Mouse (Mus musculus): ENCODE results near the gene Emilin2. TPM values are rescaled to one million over a fixed set of nuclear protein-coding genes. Genes with fewer than 3 reads are reported as not detected.
A peak's percentile ranks its signal among the peaks of the same experiment; 100 is the strongest.

Gene Emilin2
- polyA plus RNA-seq, 1 experiment, result 10.4 TPM

DNA sequence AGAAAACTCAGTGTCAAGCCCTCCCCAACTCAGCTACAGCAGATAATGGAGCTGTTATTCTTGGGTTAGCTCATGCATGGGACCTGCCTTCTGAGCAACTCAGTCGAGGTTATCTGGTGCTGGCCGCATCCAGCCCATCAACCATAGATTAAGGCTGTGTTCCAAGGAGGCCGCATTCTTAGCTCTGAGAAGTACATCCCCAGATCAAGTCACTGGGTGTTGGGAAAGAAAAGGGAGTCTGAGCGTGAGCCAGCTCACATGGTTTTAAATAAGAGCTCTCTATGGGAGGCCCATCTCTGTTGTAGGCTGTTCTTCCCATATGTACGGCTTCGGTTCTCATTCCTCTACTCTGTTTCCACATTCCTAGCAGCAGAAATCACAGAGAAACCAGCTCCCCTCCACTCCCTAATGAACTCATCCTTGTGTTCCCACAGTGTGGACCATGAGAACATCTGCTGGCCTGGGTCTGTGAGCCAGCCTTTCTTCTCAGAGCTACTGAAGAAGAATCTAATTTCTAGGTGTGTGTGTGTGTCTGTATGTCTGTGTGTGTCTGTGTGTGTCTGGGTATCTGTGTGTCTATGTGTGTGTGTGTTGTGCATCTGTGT, 22.1 kb downstream of the Emilin2 start:
- Histone ChIP-seq H3K4me1 (ENCODE audit: control insufficient read depth, insufficient read depth, insufficient read length, low read length) (peaks cover 14% of the 10 kb centered on the region), H3K27ac (replicated peaks; ENCODE audit: low read depth, low read length) (0 out of 2 replicates have a peak overlapping the region, but pooled peaks have one; percentile 17), H3K4me3 (ENCODE audit: insufficient read depth, low read depth, low read length) (no peak overlapping the region)

DNA sequence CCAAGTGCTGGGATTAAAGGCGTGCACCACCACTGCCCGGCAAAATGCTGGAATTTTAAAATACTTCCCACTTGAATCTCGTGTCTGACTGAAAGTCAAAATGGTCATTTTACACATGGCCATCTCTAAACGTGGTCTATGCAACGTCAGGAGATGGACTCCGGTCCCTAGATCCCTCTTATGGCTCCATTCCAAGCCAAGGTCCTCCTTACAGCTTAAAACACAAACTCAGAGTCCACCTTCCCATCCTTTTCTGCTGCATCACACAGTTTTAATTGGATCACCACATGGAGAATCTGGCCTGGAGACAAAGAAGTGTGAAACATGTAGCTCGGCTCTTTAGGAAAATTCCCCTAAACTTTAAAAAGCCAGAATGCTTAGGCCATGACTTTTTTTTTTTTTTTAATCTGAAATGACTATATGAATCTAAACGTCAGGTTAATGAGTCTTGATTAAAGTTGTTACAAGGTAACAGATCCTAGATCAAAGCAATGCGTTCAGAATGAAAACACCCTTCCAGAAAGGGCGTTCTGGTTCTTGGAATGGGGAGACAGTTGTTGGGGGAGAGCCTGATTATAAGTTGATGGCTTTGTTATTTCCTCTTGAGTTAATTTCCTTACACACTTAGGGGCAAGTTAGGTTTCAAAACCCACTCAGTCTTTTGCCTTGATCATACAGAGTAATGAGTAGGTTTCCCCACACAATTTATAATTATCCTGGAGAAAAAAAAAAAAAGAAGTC, 22.8 kb downstream of the Emilin2 start:
- Histone ChIP-seq H3K27ac (replicated peaks; ENCODE audit: low read depth, low read length) (no peak overlapping the region), H3K4me1 (ENCODE audit: control insufficient read depth, insufficient read depth, insufficient read length, low read length) (peaks cover 14% of the 10 kb centered on the region), H3K4me3 (ENCODE audit: insufficient read depth, low read depth, low read length) (no peak overlapping the region)

DNA sequence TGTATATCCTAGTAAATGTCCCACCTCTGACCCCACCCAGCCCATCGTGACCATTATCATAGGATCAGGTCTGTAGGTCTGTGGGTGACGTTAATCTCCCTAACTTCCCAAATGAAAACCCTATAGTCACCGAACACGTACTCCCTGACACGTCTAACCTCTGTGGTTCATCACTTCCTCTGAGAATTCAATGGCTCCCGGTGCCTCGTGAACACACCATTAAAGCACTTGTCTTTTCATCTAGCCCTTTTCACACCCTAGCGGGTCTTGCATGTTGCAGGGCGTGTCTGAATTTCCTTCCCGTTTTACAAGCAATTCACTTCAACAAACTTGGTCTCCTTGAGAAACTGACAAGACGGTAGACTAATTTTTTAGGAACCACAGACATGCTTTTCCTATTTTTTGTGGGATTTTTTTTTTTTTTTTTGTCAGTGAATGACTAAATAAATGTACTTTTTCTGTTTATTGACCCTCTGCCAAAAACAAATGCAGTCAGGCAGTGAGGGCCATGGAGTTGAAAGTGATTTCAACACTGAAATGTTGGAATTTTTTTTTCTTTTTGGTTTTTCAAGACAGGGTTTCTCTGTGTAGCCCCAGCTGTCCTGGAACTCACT, 23.5 kb downstream of the Emilin2 start:
- peaks cover 14% of the 10 kb centered on the region for H3K4me1 ChIP-seq (ENCODE audit: control insufficient read depth, insufficient read depth, insufficient read length, low read length)
- no peak overlapping the region for H3K27ac ChIP-seq (replicated peaks; ENCODE audit: low read depth, low read length)
- H3K4me3 ChIP-seq (ENCODE audit: insufficient read depth, low read depth, low read length), result no peak overlapping the region

DNA sequence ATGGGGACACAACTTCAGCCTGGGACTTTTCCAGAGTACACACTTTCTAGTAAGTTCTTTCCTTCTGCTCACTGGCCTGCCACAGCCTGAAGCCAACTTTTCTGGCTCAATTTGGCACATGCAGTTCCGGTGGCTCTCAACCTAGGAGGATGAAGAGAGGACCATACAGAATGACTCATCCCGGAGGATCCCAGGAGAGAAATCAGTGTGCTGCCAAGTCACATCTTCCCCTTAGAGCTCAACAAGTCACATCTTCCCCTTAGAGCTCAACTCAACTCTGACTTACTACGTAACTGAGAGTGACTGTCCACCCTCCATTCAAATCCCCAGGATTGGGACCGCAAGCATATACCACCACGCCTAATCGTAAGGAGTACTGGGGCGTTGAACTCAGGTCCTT, 24.2 kb downstream of the Emilin2 start:
- H3K4me3 ChIP-seq (ENCODE audit: insufficient read depth, low read depth, low read length), result no peak overlapping the region
- peaks cover 14% of the 10 kb centered on the region for H3K4me1 ChIP-seq (ENCODE audit: control insufficient read depth, insufficient read depth, insufficient read length, low read length)
- H3K27ac ChIP-seq (replicated peaks; ENCODE audit: low read depth, low read length), result no peak overlapping the region

DNA sequence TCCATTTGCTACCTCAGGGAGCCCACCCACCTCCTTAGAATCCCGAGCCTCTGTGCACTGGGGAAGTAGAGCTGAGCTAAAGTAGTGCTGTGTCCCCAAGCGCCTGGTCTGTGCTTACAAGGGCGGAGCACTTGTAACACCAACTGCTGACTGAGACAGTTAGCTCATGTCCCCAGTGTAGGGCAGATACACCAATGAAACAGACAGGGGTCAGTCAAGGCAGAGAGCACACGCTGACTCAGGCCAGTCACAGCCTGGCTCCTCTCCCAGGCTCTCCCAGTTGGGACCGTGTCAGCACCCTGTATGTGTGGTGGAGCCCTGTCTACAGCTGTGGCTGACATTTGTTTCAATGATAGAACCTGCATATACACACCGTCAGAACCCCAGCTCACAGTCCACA, 25.8 kb downstream of the Emilin2 start:
- Histone ChIP-seq H3K4me3 (ENCODE audit: insufficient read depth, low read depth, low read length) (no peak overlapping the region), H3K27ac (replicated peaks; ENCODE audit: low read depth, low read length) (no peak overlapping the region), H3K4me1 (ENCODE audit: control insufficient read depth, insufficient read depth, insufficient read length, low read length) (peaks cover 14% of the 10 kb centered on the region)

DNA sequence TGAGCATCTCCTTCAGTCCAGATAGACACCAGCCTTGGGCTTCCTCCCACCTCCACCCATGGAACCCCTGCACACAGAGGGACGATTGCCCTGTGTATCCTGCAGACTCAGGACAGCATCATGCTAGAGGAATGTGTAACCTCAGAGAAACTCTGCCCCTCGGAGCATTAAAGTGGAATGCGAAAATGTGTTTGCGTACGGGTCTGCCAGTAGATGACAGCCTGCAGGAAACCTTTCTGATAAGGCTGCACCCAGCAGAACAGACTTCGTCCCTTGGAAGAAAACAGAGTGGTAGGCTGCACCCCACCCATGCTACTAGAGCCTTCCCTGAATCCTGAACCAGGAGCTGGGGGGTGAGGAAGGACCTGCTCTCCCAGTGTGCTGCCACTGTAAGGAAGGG, 26.9 kb downstream of the Emilin2 start:
- no peak overlapping the region for H3K4me3 ChIP-seq (ENCODE audit: insufficient read depth, low read depth, low read length)
- peaks cover 14% of the 10 kb centered on the region for H3K4me1 ChIP-seq (ENCODE audit: control insufficient read depth, insufficient read depth, insufficient read length, low read length)
- no peak overlapping the region; the same call in 1 of the 2 replicates for H3K27ac ChIP-seq (replicated peaks; ENCODE audit: low read depth, low read length)

DNA sequence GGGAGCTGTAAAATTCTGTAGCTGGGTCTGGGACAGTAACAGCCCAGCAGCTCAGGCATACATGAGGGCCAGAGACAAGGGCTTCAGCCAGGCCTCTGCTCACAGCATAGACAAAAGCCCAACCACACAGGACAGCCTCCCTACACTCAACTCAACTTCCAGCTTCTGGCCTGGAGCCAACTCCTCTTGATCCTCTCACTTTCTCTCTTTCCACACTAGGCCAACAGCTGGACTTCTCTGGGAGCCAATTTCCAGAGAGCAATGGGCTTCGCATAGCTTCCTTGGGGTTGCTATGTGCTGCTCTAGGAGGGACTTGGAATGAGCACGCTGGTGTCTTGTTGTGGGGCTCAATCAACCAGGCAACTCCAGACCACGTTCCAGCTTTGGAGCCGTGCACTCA, 28.5 kb downstream of the Emilin2 start:
- H3K4me3 ChIP-seq (ENCODE audit: insufficient read depth, low read depth, low read length), result no peak overlapping the region
- peaks cover 14% of the 10 kb centered on the region for H3K4me1 ChIP-seq (ENCODE audit: control insufficient read depth, insufficient read depth, insufficient read length, low read length)
- no peak overlapping the region for H3K27ac ChIP-seq (replicated peaks; ENCODE audit: low read depth, low read length)

DNA sequence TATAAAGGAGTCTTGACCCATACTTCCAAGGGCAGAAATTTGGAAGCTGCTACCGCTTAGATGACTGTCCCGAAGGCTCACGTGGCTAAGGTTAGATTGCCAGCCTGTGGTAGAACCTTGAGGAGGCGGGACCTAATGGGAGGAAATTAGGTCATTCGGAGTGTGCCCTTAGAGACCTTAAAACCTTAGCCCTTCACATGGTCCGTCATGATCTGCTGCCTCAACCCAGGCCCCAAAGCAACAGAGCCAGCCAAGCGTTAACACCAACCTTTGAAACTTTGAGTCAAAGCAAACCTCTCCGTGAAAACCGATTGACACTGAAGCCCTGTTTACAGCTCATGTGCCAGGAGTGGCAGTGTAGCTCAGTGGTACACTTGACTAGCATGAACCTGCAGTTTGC, 29.1 kb downstream of the Emilin2 start:
- H3K27ac ChIP-seq (replicated peaks; ENCODE audit: low read depth, low read length), result no peak overlapping the region
- no peak overlapping the region for H3K4me3 ChIP-seq (ENCODE audit: insufficient read depth, low read depth, low read length)
- H3K4me1 ChIP-seq (ENCODE audit: control insufficient read depth, insufficient read depth, insufficient read length, low read length), result peaks cover 13% of the 10 kb centered on the region

DNA sequence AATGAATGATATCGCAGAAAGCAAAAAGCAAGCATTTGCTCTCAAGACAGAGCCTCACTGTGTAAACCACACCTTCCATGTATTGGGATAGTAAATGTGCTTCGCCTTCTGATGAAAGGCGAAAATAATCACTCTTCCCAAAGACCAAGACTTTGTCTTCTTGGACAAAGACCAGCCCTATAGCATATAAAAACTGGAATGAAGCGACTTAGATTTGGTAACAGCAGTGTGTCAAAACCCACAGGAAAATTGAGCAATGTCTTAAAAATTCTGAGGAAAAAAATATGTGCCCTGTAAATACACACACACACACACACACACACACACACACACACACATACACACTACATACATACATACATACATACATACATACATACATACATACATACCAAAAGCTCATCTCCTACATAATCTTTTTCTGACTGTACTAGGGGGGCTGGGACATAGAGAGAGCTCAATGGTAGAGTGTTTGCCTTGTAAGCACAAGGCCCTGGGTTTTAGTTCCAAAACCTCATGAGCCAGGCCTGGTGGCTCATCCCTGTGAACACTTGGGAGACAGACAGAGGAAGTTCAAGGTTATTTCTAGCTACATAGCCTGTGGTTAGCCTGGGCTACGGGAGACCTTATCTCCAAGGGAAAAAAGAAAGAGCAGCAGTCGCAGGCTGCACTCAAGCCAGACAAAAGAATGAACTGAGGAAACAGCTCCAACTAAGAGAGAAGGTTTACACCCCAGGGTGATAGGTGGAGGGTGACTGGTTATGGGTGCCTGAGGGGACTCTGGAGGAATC, 33.9 kb downstream of the Emilin2 start:
- Histone ChIP-seq H3K4me3 (ENCODE audit: insufficient read depth, low read depth, low read length) (no peak overlapping the region), H3K4me1 (ENCODE audit: control insufficient read depth, insufficient read depth, insufficient read length, low read length) (no peaks in the 10 kb centered on the region), H3K27ac (replicated peaks; ENCODE audit: low read depth, low read length) (no peak overlapping the region)

DNA sequence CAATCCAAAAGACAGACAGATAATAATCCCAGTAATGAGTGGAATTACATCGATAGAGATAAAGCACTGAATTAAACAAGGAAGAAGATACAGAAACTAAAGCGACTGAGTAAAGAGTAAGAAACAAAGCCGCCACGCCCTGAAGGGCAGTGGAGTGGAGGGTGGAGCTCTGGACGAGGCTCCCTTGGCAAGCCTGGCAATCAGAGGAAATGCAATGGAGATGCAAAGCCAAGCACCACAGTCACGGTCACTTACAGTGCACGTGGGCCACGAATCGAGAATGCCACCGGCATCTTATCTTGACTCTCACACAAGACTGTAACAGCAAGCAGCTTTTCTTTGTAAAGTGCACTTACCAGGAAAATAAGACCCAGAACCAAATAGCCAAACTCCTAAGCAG, 35.0 kb downstream of the Emilin2 start:
- no peaks in the 10 kb centered on the region for H3K4me1 ChIP-seq (ENCODE audit: control insufficient read depth, insufficient read depth, insufficient read length, low read length)
- no peak overlapping the region for H3K4me3 ChIP-seq (ENCODE audit: insufficient read depth, low read depth, low read length)
- H3K27ac ChIP-seq (replicated peaks; ENCODE audit: low read depth, low read length), result no peak overlapping the region

DNA sequence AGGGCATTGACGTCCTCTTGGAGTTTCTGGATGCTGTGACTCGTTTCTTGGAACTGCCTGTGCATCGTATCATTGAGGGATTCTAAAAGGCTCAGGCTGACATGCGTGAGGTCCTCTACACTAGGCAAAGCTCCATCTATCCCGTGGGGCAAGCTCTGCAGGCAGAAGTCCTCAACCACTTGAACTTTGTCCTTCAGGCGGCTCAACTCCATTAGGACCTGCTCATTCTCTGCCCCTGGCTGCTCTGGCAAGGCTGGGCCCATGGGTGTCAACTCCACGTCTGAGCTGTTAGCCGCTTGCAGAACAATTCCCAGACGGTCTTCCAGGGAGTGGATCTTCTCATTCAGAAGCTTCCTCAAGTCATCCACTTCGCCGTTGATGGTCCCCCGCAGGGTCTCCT, 37.9 kb downstream of the Emilin2 start:
- Histone ChIP-seq H3K27ac (replicated peaks; ENCODE audit: low read depth, low read length) (no peak overlapping the region), H3K4me1 (ENCODE audit: control insufficient read depth, insufficient read depth, insufficient read length, low read length) (no peaks in the 10 kb centered on the region), H3K4me3 (ENCODE audit: insufficient read depth, low read depth, low read length) (no peak overlapping the region)

DNA sequence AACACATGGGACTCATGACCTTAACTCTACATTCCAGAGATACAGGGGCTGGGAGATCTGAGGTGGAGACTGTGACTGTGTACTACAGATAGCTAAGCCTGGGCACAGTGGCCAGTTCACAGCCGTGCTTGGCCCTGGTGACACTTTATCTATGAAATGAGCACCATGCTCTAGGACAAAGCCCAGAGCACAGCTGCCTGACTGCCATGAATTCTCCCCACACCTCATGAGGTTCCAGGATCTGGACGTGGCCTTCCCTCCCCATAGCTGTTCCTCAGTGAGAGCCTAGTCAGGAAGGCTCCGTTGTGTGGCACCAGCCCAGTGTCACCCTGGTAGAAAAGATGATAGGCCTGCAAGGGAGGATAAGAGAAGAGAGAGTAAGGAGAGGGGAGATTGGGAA, 43.2 kb downstream of the Emilin2 start:
- Histone ChIP-seq H3K4me3 (ENCODE audit: insufficient read depth, low read depth, low read length) (no peak overlapping the region), H3K27ac (replicated peaks; ENCODE audit: low read depth, low read length) (no peak overlapping the region; the same call in 1 of the 2 replicates), H3K4me1 (ENCODE audit: control insufficient read depth, insufficient read depth, insufficient read length, low read length) (peaks cover 6% of the 10 kb centered on the region)

DNA sequence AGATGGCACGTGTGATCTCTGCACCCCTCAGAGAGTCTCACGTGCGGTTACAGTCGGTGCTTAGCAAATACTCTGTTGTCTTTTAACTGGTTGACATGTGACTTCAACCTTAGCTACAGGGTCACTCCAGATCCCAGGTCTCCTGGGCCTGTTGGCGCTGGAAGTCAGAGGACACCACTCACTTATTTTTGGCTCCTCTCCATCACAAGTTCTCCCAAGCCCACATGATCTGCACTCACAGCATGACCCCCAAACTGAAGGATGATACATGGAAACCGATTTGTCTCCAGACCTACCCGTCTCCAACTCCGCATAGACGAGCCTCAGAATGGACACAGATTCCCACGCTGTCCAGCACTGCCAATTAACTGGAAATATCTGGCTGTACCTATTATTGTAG, 43.6 kb downstream of the Emilin2 start:
- Histone ChIP-seq H3K27ac (replicated peaks; ENCODE audit: low read depth, low read length) (no peak overlapping the region), H3K4me3 (ENCODE audit: insufficient read depth, low read depth, low read length) (no peak overlapping the region), H3K4me1 (ENCODE audit: control insufficient read depth, insufficient read depth, insufficient read length, low read length) (peaks cover 6% of the 10 kb centered on the region)

DNA sequence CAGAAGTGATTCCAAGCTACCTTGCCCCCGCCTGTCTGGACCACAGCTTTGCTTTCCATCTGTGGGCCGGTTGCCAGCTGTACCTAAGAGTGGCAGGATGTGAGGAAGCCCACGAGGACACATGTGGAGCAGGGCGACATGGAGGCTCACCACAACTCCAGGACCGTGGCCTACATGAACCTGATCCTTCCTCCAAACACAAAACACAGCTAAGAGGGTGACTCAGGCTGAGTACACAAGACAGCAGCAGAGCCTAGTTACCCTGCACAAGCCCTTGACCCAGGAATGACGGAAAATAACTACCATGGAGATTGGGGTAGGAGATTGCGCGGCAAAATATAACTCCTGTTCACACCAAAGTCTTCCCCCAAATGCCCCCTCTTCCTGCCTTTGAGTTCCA, 44.4 kb downstream of the Emilin2 start:
- H3K4me3 ChIP-seq (ENCODE audit: insufficient read depth, low read depth, low read length), result no peak overlapping the region
- peaks cover 6% of the 10 kb centered on the region for H3K4me1 ChIP-seq (ENCODE audit: control insufficient read depth, insufficient read depth, insufficient read length, low read length)
- no peak overlapping the region for H3K27ac ChIP-seq (replicated peaks; ENCODE audit: low read depth, low read length)

DNA sequence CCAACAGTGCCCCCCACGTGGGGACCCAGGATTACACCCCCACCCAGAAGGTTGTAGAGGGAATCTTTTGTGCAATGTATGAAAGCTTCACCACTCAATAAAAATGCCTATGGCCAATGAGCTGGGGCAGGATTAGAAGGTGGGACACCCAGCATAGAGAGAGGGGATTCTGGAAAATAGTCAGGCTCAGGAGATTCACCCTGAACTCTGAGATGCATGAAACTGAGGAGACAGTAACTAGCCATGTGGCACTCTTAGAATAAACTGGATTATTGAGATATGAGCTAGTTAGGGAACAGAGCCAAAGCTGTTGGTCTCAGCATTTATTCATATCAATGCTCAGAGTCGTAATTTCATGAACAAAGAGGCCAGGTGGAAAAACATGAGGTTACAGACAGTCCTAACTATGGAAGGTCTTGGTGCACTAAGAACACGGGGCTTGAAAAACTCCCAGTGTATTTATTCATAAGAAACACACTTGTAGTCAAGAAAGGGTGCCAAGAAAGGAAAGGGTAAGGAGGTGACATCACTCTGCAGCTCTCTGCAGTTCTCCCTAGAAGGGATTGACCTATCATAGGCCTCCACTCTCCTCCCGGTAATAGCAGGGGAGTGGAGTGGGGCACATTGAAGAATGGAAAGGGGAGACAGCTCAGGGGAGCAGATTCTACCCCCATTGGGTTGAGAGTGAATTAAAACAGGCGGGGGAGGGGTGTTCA, 46.3 kb downstream of the Emilin2 start:
- Histone ChIP-seq H3K27ac (replicated peaks; ENCODE audit: low read depth, low read length) (no peak overlapping the region), H3K4me1 (ENCODE audit: control insufficient read depth, insufficient read depth, insufficient read length, low read length) (peaks cover 6% of the 10 kb centered on the region), H3K4me3 (ENCODE audit: insufficient read depth, low read depth, low read length) (no peak overlapping the region)
